Comparison of ENCODE assay signal across 12 mouse cellular contexts in genomic region chr2:61577696-61578062, GRCm38 (mm10). TPM values are rescaled to one million over a fixed set of nuclear protein-coding genes. Genes with fewer than 3 reads are reported as not detected.
DNase-seq lines count a peak whose midpoint lies in the region; ATAC-seq and TF ChIP-seq lines count a peak whose summit lies in the region.
"Had no signal": no experiment of that assay in that cellular context is flagged by ENCODE, and none has a peak within 500 bp of the region (broad histone marks: within the 10 kb centered on the region; RNA-seq: fewer than 3 reads in every experiment).

No protein-coding gene starts in this region.

- H3K27me3 ChIP-seq in heart, embryonic 14.5 days (ENCODE audit: control insufficient read depth, insufficient read depth, low read length): no peaks in the 10 kb centered on the region
- H3K27me3 ChIP-seq in thymus, adult 2 months (ENCODE audit: control insufficient read depth, insufficient read depth, low read length): no peaks in the 10 kb centered on the region
- H3K27me3 ChIP-seq: embryonic facial prominence, embryonic 13.5 days; liver, embryonic 12.5 days had no signal

- no peaks in the 10 kb centered on the region for H3K36me3 ChIP-seq in heart, embryonic 14.5 days (ENCODE audit: control insufficient read depth, insufficient read depth, low read length)
- no peaks in the 10 kb centered on the region for H3K36me3 ChIP-seq in thymus, adult 2 months (ENCODE audit: control insufficient read depth, insufficient read depth, low read length)
- H3K36me3 ChIP-seq: embryonic facial prominence, embryonic 13.5 days; forebrain, embryonic 10.5 days; liver, embryonic 12.5 days had no signal

- no peaks in the 10 kb centered on the region for H3K4me1 ChIP-seq in heart, embryonic 14.5 days (ENCODE audit: control insufficient read depth in 2 of 2, insufficient read depth in 2 of 2, low read length in 2 of 2)
- no peaks in the 10 kb centered on the region for H3K4me1 ChIP-seq in thymus, adult 2 months (replicated peaks; ENCODE audit: control insufficient read depth, insufficient read depth, low read length)
- H3K4me1 ChIP-seq: forebrain, embryonic 10.5 days; liver, embryonic 12.5 days had no signal

- H3K4me3 ChIP-seq in heart, embryonic 14.5 days (ENCODE audit: control insufficient read depth in 1 of 2, insufficient read depth in 1 of 2, low read depth in 1 of 2, low read length in 2 of 2): no peak overlapping the region
- no peak overlapping the region for H3K4me3 ChIP-seq in thymus, adult 2 months (ENCODE audit: control insufficient read depth, insufficient read depth, low read length)
- H3K4me3 ChIP-seq: embryonic facial prominence, embryonic 13.5 days; forebrain, embryonic 10.5 days; liver, embryonic 12.5 days had no signal

- H3K9me3 ChIP-seq in heart, embryonic 14.5 days (ENCODE audit: control insufficient read depth, low read length): no peaks in the 10 kb centered on the region
- H3K9me3 ChIP-seq: embryonic facial prominence, embryonic 13.5 days; forebrain, embryonic 10.5 days; liver, embryonic 12.5 days had no signal

- peak overlapping the region; percentile 18; the same call in 1 of the 2 replicates for H3K4me2 ChIP-seq in heart, embryonic 14.5 days (ENCODE audit: low read length)
- H3K4me2 ChIP-seq: embryonic facial prominence, embryonic 13.5 days; liver, embryonic 12.5 days had no signal

- ATAC-seq in heart, embryonic 14.5 days (ENCODE audit: insufficient number of reproducible peaks, insufficient read depth, low FRiP score, low read depth): no peak
- ATAC-seq in megakaryocyte progenitor cell, adult 5-6 weeks (replicated peaks; ENCODE audit: poor library complexity): peak; percentile 34; the same call in 1 of the 2 replicates
- ATAC-seq: hindbrain, postnatal 0 days; liver, embryonic 12.5 days had no signal

- H3K9ac ChIP-seq in heart, embryonic 14.5 days (ENCODE audit: low read length): no peak overlapping the region
- H3K9ac ChIP-seq: embryonic facial prominence, embryonic 13.5 days; liver, embryonic 12.5 days had no signal

- TF ChIP-seq POLR2A in thymus, adult 2 months (IDR thresholded peaks at IDR 0.05; ENCODE audit: control insufficient read depth, extremely low read depth, insufficient read depth, low read length, poor library complexity): no peak

- H3K27ac ChIP-seq in heart, embryonic 14.5 days (replicated peaks in 1 of 2; ENCODE audit: control insufficient read depth in 1 of 2, insufficient read depth in 1 of 2, low read depth in 2 of 2, low read length in 2 of 2): no peak overlapping the region
- H3K27ac ChIP-seq in thymus, adult 2 months (ENCODE audit: control insufficient read depth, insufficient read depth, low read length): no peak overlapping the region
- H3K27ac ChIP-seq: embryonic facial prominence, embryonic 13.5 days; forebrain, embryonic 10.5 days; hindbrain, postnatal 0 days; liver, embryonic 12.5 days had no signal

- WGBS in heart, embryonic 14.5 days: 60% methylated on average over 7 of the region's 7 CpGs
- WGBS in thymus, adult 2 months: 89% methylated on average over 7 of the region's 7 CpGs

- DNase-seq in heart, adult 8-10 months (ENCODE audit: low spot score): no peak
- DNase-seq in thymus, adult 2 months: peak; percentile 14
- no peak for DNase-seq in thymus, adult 18-20 months
- DNase-seq in heart, postnatal 4 days: peak; percentile 17
- DNase-seq in right cerebral cortex, postnatal 25 days: no peak
- no peak for DNase-seq in right cerebral cortex, postnatal 4 days

- no peak for TF ChIP-seq CTCF in thymus, adult 2 months (IDR thresholded peaks at IDR 0.05; ENCODE audit: borderline replicate concordance, control insufficient read depth, extremely low read depth, insufficient read depth, low read length, poor library complexity)

RNA-seq across cellular contexts. Expression of gene Tank, which starts 0.7 kb away (rescaled TPM):
- polyA plus RNA-seq in heart, embryonic 14.5 days (2014; fragmentation: Nextera tagmentation; extraction: Ambion mirVana): 26.1 and 26.3 TPM in 2 replicates
- 10 to 100 TPM; 16.8 to 21.4 (median 17.5) TPM for total RNA-seq in heart, adult 8-10 months (2022)
- polyA plus RNA-seq in thymus, adult 2 months (2012; rRNA removed): 15.5 and 16.0 TPM in 2 replicates
- total RNA-seq in heart, postnatal 4 days (2021): 10 to 100 TPM; 25.0 to 25.6 TPM
- total RNA-seq in megakaryocyte progenitor cell, adult 5-6 weeks (2015): 132 and 135 TPM in 2 replicates
- 84.7 and 93.1 TPM in 2 replicates for total RNA-seq in megakaryocyte progenitor cell, adult 5-6 weeks (2017)

Comparison
In these comparisons a context has a peak if more than half of its experiments do, and no peak if none do; other contexts are left out.
1. DNase-seq: peak in thymus, adult 2 months (single experiment) and heart, postnatal 4 days (single experiment); none in heart, adult 8-10 months (single experiment), thymus, adult 18-20 months (0 of 2), right cerebral cortex, postnatal 25 days (single experiment) and right cerebral cortex, postnatal 4 days (single experiment).